Mouse (Mus musculus) lung, postnatal 0 days (tissue): ENCODE results near the gene Olfr921. TPM values are rescaled to one million over a fixed set of nuclear protein-coding genes. Genes with fewer than 3 reads are reported as not detected.

ENCODE experiments used
- ATAC-seq: fragments of 200-750 bp; cut with Nextera tagmentation; 2 replicates; pipeline ENCODE4 v1.8.0; 2017; ENCODE audit warnings: moderate library complexity
- DNase-seq: peaks from one replicate; pipeline ENCODE4 v3.0.0-alpha.2; 2016; ENCODE audit warnings: low spot score
- H3K27ac ChIP-seq: fragments of 300-500 bp; sonication (generic); 2 replicates; pipeline ENCODE4 v1.5.1; 2014; ENCODE audit warnings: antibody characterized with exemption, mild to moderate bottlenecking, low read length, mixed read lengths
- H3K27me3 ChIP-seq: fragments of 300-500 bp; sonication (generic); replicated peaks from 2 replicates; pipeline ENCODE4 v1.6.1; 2014; ENCODE audit warnings: low read length, mixed read lengths; ENCODE audit not compliant: insufficient read depth
- H3K36me3 ChIP-seq: fragments of 300-500 bp; sonication (generic); 2 replicates; pipeline ENCODE4 v1.6.1; 2014; ENCODE audit warnings: low read length, mixed read lengths; ENCODE audit not compliant: insufficient read depth
- H3K4me1 ChIP-seq: fragments of 300-500 bp; sonication (generic); 2 replicates; pipeline ENCODE4 v1.6.1; 2014; ENCODE audit warnings: antibody characterized with exemption, low read depth, low read length, mixed read lengths; ENCODE audit not compliant: insufficient read depth
- H3K4me2 ChIP-seq: fragments of 300-500 bp; sonication (generic); replicated peaks from 2 replicates; pipeline ENCODE4 v1.6.1; 2014; ENCODE audit warnings: low read depth, mild to moderate bottlenecking, low read length, moderate library complexity, mixed read lengths
- H3K4me3 ChIP-seq: fragments of 300-500 bp; sonication (generic); 2 replicates; pipeline ENCODE4 v1.5.1; 2014; ENCODE audit warnings: low read depth, low read length
- H3K9ac ChIP-seq: fragments of 300-500 bp; sonication (generic); replicated peaks from 2 replicates; pipeline ENCODE4 v1.6.1; 2014; ENCODE audit warnings: low read depth, mild to moderate bottlenecking
- H3K9me3 ChIP-seq: fragments of 300-500 bp; sonication (generic); 2 replicates; pipeline ENCODE4 v1.6.1; 2016; ENCODE audit warnings: low read length, mixed read lengths
- CTCF ChIP-seq: IDR thresholded peaks from 2 replicates; pipeline ENCODE4 v1.5.1; 2016; ENCODE audit warnings: antibody characterized with exemption, mild to moderate bottlenecking
- EP300 ChIP-seq: IDR thresholded peaks from 2 replicates; pipeline ENCODE4 v1.6.1; 2016; ENCODE audit warnings: antibody characterized with exemption, mild to moderate bottlenecking, control low read depth
- WGBS: fragments of 180-500 bp; shearing (Covaris S2); extraction: QIAGEN DNeasy Blood & Tissue Kit; methylation state at CpG from one replicate; pipeline ENCODE4 v1.1.7; 2014; 5-methylcytosine and 5-hydroxymethylcytosine counted together
- polyA plus RNA-seq: library from polyadenylated mRNA; unstranded; fragments of >200 nt; fragmentation: Nextera tagmentation; extraction: Ambion mirVana; gene quantifications from 2 replicates; pipeline ENCODE4 v1.2.1, GENCODE M21; 2015

Olfr921 gene
- polyA plus RNA-seq, 1 experiment from 2014 or later: not detected

GRCm38 (mm10) chr9:38805696-38806095, 32.8 kb downstream of the Olfr921 start:
- no peaks in the 10 kb centered on the region for H3K9me3 ChIP-seq
- no peak for TF ChIP-seq CTCF
- TF ChIP-seq EP300: no peak
- no peaks in the 10 kb centered on the region for H3K27me3 ChIP-seq
- DNase-seq (no peak), ATAC-seq (no peak)
- no peak overlapping the region for H3K4me3 ChIP-seq
- no peak overlapping the region for H3K27ac ChIP-seq
- H3K36me3 ChIP-seq: no peaks in the 10 kb centered on the region
- no peak overlapping the region for H3K9ac ChIP-seq
- H3K4me1 ChIP-seq: no peaks in the 10 kb centered on the region
- no peak overlapping the region for H3K4me2 ChIP-seq

GRCm38 (mm10) chr9:38814314-38814713, 41.4 kb downstream of the Olfr921 start, which contains the start of gene Olfr922:
TSS of gene Olfr922 (plus strand) at chr9:38814614.
- Histone ChIP-seq H3K9me3 (no peaks in the 10 kb centered on the region), H3K36me3 (no peaks in the 10 kb centered on the region), H3K27ac (no peak within 1 kb of the TSS), H3K27me3 (no peaks in the 10 kb centered on the region), H3K4me2 (no peak within 1 kb of the TSS), H3K4me3 (no peak within 1 kb of the TSS), H3K9ac (no peak within 1 kb of the TSS), H3K4me1 (no peaks in the 10 kb centered on the region)
- TF ChIP-seq CTCF (no peak), EP300 (no peak)
- WGBS: 51% methylated on average over 2 of the region's 2 CpGs
- no peak for ATAC-seq
- DNase-seq: no peak

GRCm38 (mm10) chr9:38815458-38815986, 42.7 kb downstream of the Olfr921 start:
- DNase-seq (no peak), ATAC-seq (no peak)
- Histone ChIP-seq H3K9me3 (no peaks in the 10 kb centered on the region), H3K27me3 (no peaks in the 10 kb centered on the region), H3K4me3 (no peak overlapping the region), H3K9ac (no peak overlapping the region), H3K27ac (no peak overlapping the region), H3K4me2 (no peak overlapping the region), H3K36me3 (no peaks in the 10 kb centered on the region), H3K4me1 (no peaks in the 10 kb centered on the region)
- TF ChIP-seq EP300 (no peak), CTCF (no peak)
- 63% methylated on average over 1 of the region's 1 CpGs for WGBS

GRCm38 (mm10) chr9:38826245-38826644, 53.4 kb downstream of the Olfr921 start, which contains the start of gene Olfr923:
TSS of gene Olfr923 (plus strand) at chr9:38826545.
- DNase-seq (no peak), ATAC-seq (no peak)
- 88% methylated on average over 1 of the region's 1 CpGs for WGBS
- H3K4me2 ChIP-seq: no peak within 1 kb of the TSS
- H3K4me3 ChIP-seq: no peak within 1 kb of the TSS
- no peak for TF ChIP-seq CTCF
- TF ChIP-seq EP300: no peak
- H3K4me1 ChIP-seq: no peaks in the 10 kb centered on the region
- H3K36me3 ChIP-seq: no peaks in the 10 kb centered on the region
- H3K9me3 ChIP-seq: no peaks in the 10 kb centered on the region
- H3K9ac ChIP-seq: no peak within 1 kb of the TSS
- H3K27ac ChIP-seq: no peak within 1 kb of the TSS
- no peaks in the 10 kb centered on the region for H3K27me3 ChIP-seq

Other genes starting within 250 kb of the Olfr921 start
- not detected in 2 replicates for gene Olfr910, start 235.2 kb upstream of the Olfr921 start, polyA plus RNA-seq
- gene Olfr912, start 192.9 kb upstream of the Olfr921 start, polyA plus RNA-seq: not detected in 2 replicates
- gene Olfr913, start 180.3 kb upstream of the Olfr921 start, polyA plus RNA-seq: not detected in 2 replicates
- gene Olfr914, start 168.0 kb upstream of the Olfr921 start, polyA plus RNA-seq: not detected in 2 replicates
- not detected in 2 replicates for gene Olfr916, start 113.2 kb upstream of the Olfr921 start, polyA plus RNA-seq
- not detected in 2 replicates for gene Olfr917, start 107.2 kb upstream of the Olfr921 start, polyA plus RNA-seq
- gene Olfr918, start 98.5 kb upstream of the Olfr921 start, polyA plus RNA-seq: not detected in 2 replicates
- not detected in 2 replicates for gene Olfr919, start 69.4 kb upstream of the Olfr921 start, polyA plus RNA-seq
- gene Vwa5a, start 54.8 kb upstream of the Olfr921 start, polyA plus RNA-seq: 30.3 and 34.9 TPM in 2 replicates
- 0.14 and 0.17 TPM in 2 replicates for gene Olfr920, start 20.8 kb upstream of the Olfr921 start, polyA plus RNA-seq
- gene Olfr922, start 41.5 kb downstream of the Olfr921 start, polyA plus RNA-seq: not detected in 2 replicates
- not detected in 2 replicates for gene Olfr923, start 53.5 kb downstream of the Olfr921 start, polyA plus RNA-seq
- gene Olfr924, start 71.4 kb downstream of the Olfr921 start, polyA plus RNA-seq: not detected in 2 replicates
- not detected in 2 replicates for gene Olfr26, start 82.0 kb downstream of the Olfr921 start, polyA plus RNA-seq
- not detected in 2 replicates for gene Olfr926, start 104.1 kb downstream of the Olfr921 start, polyA plus RNA-seq
- gene Olfr930, start 156.7 kb downstream of the Olfr921 start, polyA plus RNA-seq: not detected in 2 replicates
- gene Olfr933, start 199.2 kb downstream of the Olfr921 start, polyA plus RNA-seq: not detected in 2 replicates
- not detected in 2 replicates for gene Olfr934, start 215.2 kb downstream of the Olfr921 start, polyA plus RNA-seq
- not detected in 2 replicates for gene Olfr935, start 226.6 kb downstream of the Olfr921 start, polyA plus RNA-seq